Mouse (Mus musculus) CH12.LX (cell line): ENCODE measurements at regions not wholly inside any gene's neighbourhood (a gene's known extent, or its start where the extent isn't known, plus 50 kb on each side); places are given as distances from the start of the nearest gene placed in this dataset.

Source experiments
- DNase-seq: peaks from one replicate; pipeline ENCODE4 v3.0.0-alpha.2; 2013; ENCODE audit errors: extremely low read depth
- H3K27ac ChIP-seq: 2 replicates; pipeline ENCODE4 v1.5.1; 2012; ENCODE audit warnings: low read depth, mild to moderate bottlenecking, control low read depth, moderate library complexity; ENCODE audit not compliant: insufficient read depth
- H3K27me3 ChIP-seq: replicated peaks from 2 replicates; pipeline ENCODE3; 2012; ENCODE audit warnings: inconsistent platforms
- H3K36me3 ChIP-seq, 2 experiments: replicated peaks in 1 of 2; 2 replicates each; pipeline versions ENCODE3 to v1.6.1; 2012; ENCODE audit warnings: inconsistent platforms in 1 of 2, low read length in 1 of 2, mild to moderate bottlenecking in 1 of 2, mixed read lengths in 1 of 2, moderate library complexity in 1 of 2; ENCODE audit not compliant: control insufficient read depth in 1 of 2, insufficient read depth in 1 of 2
- H3K4me1 ChIP-seq, 2 experiments: 2 replicates each; pipeline ENCODE4 v1.6.1; 2012; ENCODE audit warnings: inconsistent platforms in 1 of 2, moderate library complexity in 1 of 2; ENCODE audit not compliant: insufficient read depth in 2 of 2, control insufficient read depth in 1 of 2
- H3K4me2 ChIP-seq: 2 replicates; pipeline ENCODE4 v1.6.1; 2012; ENCODE audit warnings: low read depth, mild to moderate bottlenecking, control low read depth; ENCODE audit not compliant: poor library complexity, insufficient read depth, severe bottlenecking
- H3K4me3 ChIP-seq, 3 experiments: fragments of 150-350 bp in 1 of 3; sonication (generic) in 1 of 3; replicated peaks in 1 of 3; 2 replicates each; pipeline versions ENCODE3 to v1.5.1; 2011 to 2012; ENCODE audit warnings: low read depth in 2 of 3, low read length in 2 of 3, mild to moderate bottlenecking in 2 of 3, moderate library complexity in 2 of 3, control low read depth in 1 of 3, improper control_type of control experiment in 1 of 3, inconsistent platforms in 1 of 3, mixed read lengths in 1 of 3; ENCODE audit not compliant: poor library complexity in 1 of 3
- H3K79me2 ChIP-seq: replicated peaks from 2 replicates; pipeline ENCODE4 v1.6.1; 2012; ENCODE audit warnings: mild to moderate bottlenecking, moderate library complexity; ENCODE audit not compliant: control insufficient read depth, poor library complexity, insufficient read depth, severe bottlenecking; ENCODE audit errors: extremely low read depth
- H3K9ac ChIP-seq: 2 replicates; pipeline ENCODE4 v1.6.1; 2012; ENCODE audit warnings: low read depth, mild to moderate bottlenecking, control low read depth, moderate library complexity; ENCODE audit not compliant: insufficient read depth
- H3K9me3 ChIP-seq: replicated peaks from 2 replicates; pipeline ENCODE3; 2012; ENCODE audit warnings: low read length, inconsistent platforms, mixed read lengths
- CHD1 ChIP-seq: IDR thresholded peaks from 2 replicates; pipeline ENCODE4 v1.6.1; 2012; ENCODE audit warnings: low read depth, low read length, improper control_type of control experiment, inconsistent platforms
- CTCF ChIP-seq, 2 experiments: IDR thresholded peaks in 1 of 2; conservative IDR thresholded peaks in 1 of 2; 2 replicates each; pipeline ENCODE4 v1.5.1; 2011 to 2012; ENCODE audit warnings: low read depth in 2 of 2, low read length in 2 of 2, improper control_type of control experiment in 1 of 2, inconsistent platforms in 1 of 2, mild to moderate bottlenecking in 1 of 2, moderate library complexity in 1 of 2
- ELF1 ChIP-seq: IDR thresholded peaks from 2 replicates; pipeline ENCODE4 v1.6.1; 2014; ENCODE audit warnings: low read depth, mild to moderate bottlenecking, inconsistent platforms, low read length, improper control_type of control experiment
- EP300 ChIP-seq: IDR thresholded peaks from 2 replicates; pipeline ENCODE4 v1.6.1; 2011; ENCODE audit warnings: low read length, improper control_type of control experiment
- ETS1 ChIP-seq: conservative IDR thresholded peaks from 2 replicates; pipeline ENCODE4 v1.6.1; 2012; ENCODE audit warnings: low read depth, mild to moderate bottlenecking, inconsistent platforms, low read length, improper control_type of control experiment, moderate library complexity
- GABPA ChIP-seq: IDR thresholded peaks from 2 replicates; pipeline ENCODE4 v1.6.1; 2012; ENCODE audit warnings: low read depth, low read length, improper control_type of control experiment, inconsistent platforms; ENCODE audit not compliant: insufficient replicate concordance
- HCFC1 ChIP-seq: IDR thresholded peaks from 2 replicates; pipeline ENCODE4 v1.6.1; 2012; ENCODE audit warnings: low read depth, mild to moderate bottlenecking, inconsistent platforms, low read length, improper control_type of control experiment
- IRF4 ChIP-seq: IDR thresholded peaks from 2 replicates; pipeline ENCODE4 v1.6.1; 2014; ENCODE audit warnings: low read depth, mild to moderate bottlenecking, inconsistent platforms, low read length, improper control_type of control experiment
- MAX ChIP-seq: IDR thresholded peaks from 2 replicates; pipeline ENCODE4 v1.6.1; 2011; ENCODE audit warnings: low read length, improper control_type of control experiment
- MAZ ChIP-seq: IDR thresholded peaks from 2 replicates; pipeline ENCODE4 v1.6.1; 2012; ENCODE audit warnings: low read depth, mild to moderate bottlenecking, inconsistent platforms, low read length, improper control_type of control experiment, moderate library complexity
- MEF2A ChIP-seq: IDR thresholded peaks from 2 replicates; pipeline ENCODE4 v1.6.1; 2014; ENCODE audit warnings: low read depth, mild to moderate bottlenecking, inconsistent platforms, low read length, improper control_type of control experiment, borderline replicate concordance
- NRF1 ChIP-seq: IDR thresholded peaks from 2 replicates; pipeline ENCODE4 v1.6.1; 2014; ENCODE audit warnings: low read depth, mild to moderate bottlenecking, inconsistent platforms, low read length, improper control_type of control experiment, moderate library complexity
- PAX5 ChIP-seq: IDR thresholded peaks from 2 replicates; pipeline ENCODE4 v1.6.1; 2012; ENCODE audit warnings: low read length, inconsistent platforms, mixed read lengths
- POLR2A ChIP-seq: IDR thresholded peaks from 2 replicates; pipeline ENCODE4 v1.6.1; 2011; ENCODE audit warnings: low read depth, mild to moderate bottlenecking, improper control_type of control experiment, low read length
- POLR2AphosphoS2 ChIP-seq: IDR thresholded peaks from 2 replicates; pipeline ENCODE4 v1.6.1; 2011; ENCODE audit warnings: low read depth, low read length, improper control_type of control experiment
- RAD21 ChIP-seq: IDR thresholded peaks from 2 replicates; pipeline ENCODE4 v1.6.1; 2011; ENCODE audit warnings: low read depth, mild to moderate bottlenecking, low read length, improper control_type of control experiment, moderate library complexity
- SIN3A ChIP-seq: IDR thresholded peaks from 2 replicates; pipeline ENCODE4 v1.6.1; 2012; ENCODE audit warnings: low read length, improper control_type of control experiment, inconsistent platforms
- SMC3 ChIP-seq: IDR thresholded peaks from 2 replicates; pipeline ENCODE4 v1.6.1; 2011; ENCODE audit warnings: low read depth, low read length, improper control_type of control experiment
- TBP ChIP-seq: conservative IDR thresholded peaks from 2 replicates; pipeline ENCODE4 v1.6.1; 2011; ENCODE audit warnings: low read depth, low read length, improper control_type of control experiment
- UBTF ChIP-seq: IDR thresholded peaks from 2 replicates; pipeline ENCODE4 v1.6.1; 2012; ENCODE audit warnings: low read depth, mild to moderate bottlenecking, inconsistent platforms, low read length, improper control_type of control experiment, moderate library complexity
- USF1 ChIP-seq: IDR thresholded peaks from 2 replicates; pipeline ENCODE4 v1.6.1; 2014; ENCODE audit warnings: low read depth, mild to moderate bottlenecking, inconsistent platforms, low read length, improper control_type of control experiment
- ZC3H11A ChIP-seq: IDR thresholded peaks from 2 replicates; pipeline ENCODE4 v1.6.1; 2012; ENCODE audit warnings: low read depth, mild to moderate bottlenecking, inconsistent platforms, low read length, improper control_type of control experiment
- ZMIZ1 ChIP-seq: IDR thresholded peaks from 2 replicates; pipeline ENCODE4 v1.6.1; 2012; ENCODE audit warnings: low read depth, mild to moderate bottlenecking, inconsistent platforms, low read length, improper control_type of control experiment
- ZNF384 ChIP-seq: IDR thresholded peaks from 2 replicates; pipeline ENCODE4 v1.6.1; 2012; ENCODE audit warnings: low read depth, low read length, improper control_type of control experiment, inconsistent platforms
- dilution Hi-C: fragments of 300-500 bp; cut with MboI; formaldehyde crosslinking; loops from 2 replicates; pipeline ENCODE4 v1.14.3; 2020; ENCODE audit warnings: low sequenced_read_pairs; ENCODE audit not compliant: extremely low pct_unique_long_range_greater_than_20kb, extremely low pct_ligation_motif_present
- in situ Hi-C: fragments of 300-500 bp; cut with MboI; formaldehyde crosslinking; loops from 3 replicates; pipeline ENCODE4 v1.14.3; 2019; ENCODE audit warnings: low sequenced_read_pairs, low pct_ligation_motif_present, low pct_unique_long_range_greater_than_20kb, mixed read lengths

DNA sequence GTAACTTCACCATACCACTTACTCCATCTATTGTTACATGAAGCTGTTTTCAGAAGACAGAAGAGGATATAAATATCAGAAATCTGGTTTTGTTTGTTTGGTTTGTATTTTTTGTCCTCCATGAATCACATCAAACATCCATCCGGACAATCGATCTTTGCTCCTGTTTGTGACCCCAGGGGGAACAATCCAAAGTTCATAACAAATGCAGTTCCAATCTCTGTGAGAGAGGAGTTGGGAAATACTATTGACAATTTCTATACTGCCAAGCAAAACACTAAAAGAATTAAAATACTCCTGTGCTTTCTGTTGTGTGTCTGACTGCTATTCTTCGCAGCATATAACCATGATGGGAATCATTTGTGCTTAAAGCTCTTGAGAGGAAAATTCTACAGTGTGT, 798.6 kb upstream of the Cntn5 start:
- H3K9me3 ChIP-seq, result no peaks in the 10 kb centered on the region
- no peaks in the 10 kb centered on the region for H3K4me1 ChIP-seq
- no peaks in the 10 kb centered on the region for H3K27me3 ChIP-seq
- no peak for DNase-seq
- no peak overlapping the region for H3K9ac ChIP-seq
- H3K27ac ChIP-seq, result no peak overlapping the region
- no peak overlapping the region for H3K4me2 ChIP-seq
- no peaks in the 10 kb centered on the region for H3K79me2 ChIP-seq
- no peaks in the 10 kb centered on the region for H3K36me3 ChIP-seq
- dilution Hi-C loops (no loop called here), in situ Hi-C loops (no loop called here)
- no peak overlapping the region for H3K4me3 ChIP-seq
- no peak for TF ChIP-seq EP300
- no peak for TF ChIP-seq POLR2AphosphoS2
- TF ChIP-seq CTCF (conservative IDR thresholded peaks at IDR 0.05 in 1 of 2, IDR thresholded peaks at IDR 0.05 in 1 of 2; ENCODE audit: low read depth in 2 of 2, low read length in 2 of 2), result no peak
- no peak for TF ChIP-seq ELF1
- TF ChIP-seq SIN3A, result no peak
- no peak for TF ChIP-seq PAX5
- TF ChIP-seq ZMIZ1, result no peak
- TF ChIP-seq POLR2A, result no peak

DNA sequence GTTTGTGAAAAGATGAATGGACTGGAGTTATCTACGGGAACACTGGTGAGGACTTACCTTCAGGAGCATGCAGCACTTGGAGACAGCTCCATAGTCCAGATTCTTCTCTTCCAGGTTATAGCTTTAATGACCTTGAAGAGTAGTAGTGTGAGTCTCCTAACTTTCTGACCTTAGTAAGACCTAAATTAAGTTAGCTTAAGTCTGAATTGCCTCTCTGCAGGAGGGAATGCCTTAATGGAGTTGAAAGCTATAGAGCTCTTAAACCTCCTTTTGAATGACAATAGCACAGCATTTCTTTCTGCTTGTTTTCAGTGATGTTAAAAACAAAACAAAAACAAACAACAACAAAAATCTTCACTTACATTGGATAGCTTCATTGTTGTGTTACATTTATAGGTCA, 788.9 kb upstream of the Cntn5 start:
- no peak for DNase-seq
- Histone ChIP-seq H3K27me3 (no peaks in the 10 kb centered on the region), H3K36me3 (no peaks in the 10 kb centered on the region), H3K9ac (no peak overlapping the region), H3K9me3 (no peaks in the 10 kb centered on the region), H3K4me2 (no peak overlapping the region), H3K4me1 (no peaks in the 10 kb centered on the region)
- in situ Hi-C loops (no loop called here), dilution Hi-C loops (no loop called here)
- no peak for TF ChIP-seq ZNF384
- no peak for TF ChIP-seq GABPA
- no peak for TF ChIP-seq MAX
- no peak for TF ChIP-seq MEF2A
- TF ChIP-seq UBTF, result no peak
- no peak for TF ChIP-seq RAD21
- no peak for TF ChIP-seq CTCF (conservative IDR thresholded peaks at IDR 0.05 in 1 of 2, IDR thresholded peaks at IDR 0.05 in 1 of 2; ENCODE audit: low read depth in 2 of 2, low read length in 2 of 2)
- TF ChIP-seq TBP, result no peak
- no peak for TF ChIP-seq NRF1
- no peak for TF ChIP-seq ETS1
- TF ChIP-seq EP300, result no peak
- no peak for TF ChIP-seq MAZ
- no peak for TF ChIP-seq HCFC1
- TF ChIP-seq POLR2AphosphoS2, result no peak
- no peak for TF ChIP-seq SMC3
- no peak for TF ChIP-seq CHD1
- TF ChIP-seq USF1, result no peak
- no peak for TF ChIP-seq ZC3H11A
- no peak for TF ChIP-seq IRF4
- TF ChIP-seq, all 38 proteins: peak for 0
- no peak overlapping the region for H3K27ac ChIP-seq
- H3K79me2 ChIP-seq, result no peaks in the 10 kb centered on the region
- H3K4me3 ChIP-seq, result no peak overlapping the region
